Mouse (Mus musculus) stomach, embryonic 14.5 days (tissue): ENCODE results near the gene Tmem198. TPM values are rescaled to one million over a fixed set of nuclear protein-coding genes. Genes with fewer than 3 reads are reported as not detected.

Experiments used
- ATAC-seq: fragments of 200-750 bp; cut with Nextera tagmentation; 2 replicates; pipeline ENCODE4 v1.8.0; 2017; ENCODE audit warnings: low read depth, moderate TSS enrichment; ENCODE audit not compliant: insufficient number of reproducible peaks, insufficient read depth, low FRiP score
- H3K27ac ChIP-seq: fragments of 300-500 bp; sonication (generic); 2 replicates; pipeline ENCODE4 v1.5.1; 2014; ENCODE audit warnings: mild to moderate bottlenecking, low read length, moderate library complexity, mixed read lengths
- H3K27me3 ChIP-seq: fragments of 300-500 bp; sonication (generic); 2 replicates; pipeline ENCODE4 v1.6.1; 2014; ENCODE audit warnings: low read length, control low read depth, mixed read lengths; ENCODE audit not compliant: control insufficient read depth, insufficient read depth
- H3K36me3 ChIP-seq: fragments of 300-500 bp; sonication (generic); 2 replicates; pipeline ENCODE4 v1.6.1; 2014; ENCODE audit warnings: mild to moderate bottlenecking, control low read depth, low read length, moderate library complexity, mixed read lengths; ENCODE audit not compliant: control insufficient read depth, insufficient read depth
- H3K4me1 ChIP-seq: fragments of 300-500 bp; sonication (generic); 2 replicates; pipeline ENCODE4 v1.6.1; 2014; ENCODE audit warnings: low read length, control low read depth, mixed read lengths; ENCODE audit not compliant: control insufficient read depth, insufficient read depth
- H3K4me2 ChIP-seq: fragments of 300-500 bp; sonication (generic); replicated peaks from 2 replicates; pipeline ENCODE4 v1.6.1; 2014; ENCODE audit warnings: low read depth, low read length, control low read depth
- H3K4me3 ChIP-seq: fragments of 300-500 bp; sonication (generic); 2 replicates; pipeline ENCODE4 v1.5.1; 2014; ENCODE audit warnings: low read depth, low read length, control low read depth
- H3K9ac ChIP-seq: fragments of 300-500 bp; sonication (generic); replicated peaks from 2 replicates; pipeline ENCODE4 v1.6.1; 2014; ENCODE audit warnings: low read depth, mild to moderate bottlenecking, control low read depth, low read length, moderate library complexity, mixed read lengths
- H3K9me3 ChIP-seq: fragments of 300-500 bp; sonication (generic); 2 replicates; pipeline ENCODE4 v1.6.1; 2016; ENCODE audit warnings: low read depth, low read length, control low read depth; ENCODE audit not compliant: control insufficient read depth
- WGBS: fragments of 180-500 bp; shearing (Covaris S2); extraction: QIAGEN DNeasy Blood & Tissue Kit; methylation state at CpG from one replicate; pipeline ENCODE4 v1.1.7; 2014; 5-methylcytosine and 5-hydroxymethylcytosine counted together
- polyA plus RNA-seq: library from polyadenylated mRNA; unstranded; fragments of >200 nt; fragmentation: Nextera tagmentation; extraction: Ambion mirVana; gene quantifications from 2 replicates; pipeline ENCODE4 v1.2.1, GENCODE M21; 2014

The Tmem198 gene
- polyA plus RNA-seq, 1 experiment from 2014 or later: 1.6 TPM

- H3K4me1 ChIP-seq: peaks cover 47% of the 10 kb centered on the region
- H3K4me3 ChIP-seq: no peak overlapping the region
- no peak overlapping the region; the same call in 1 of the 2 replicates for H3K4me2 ChIP-seq
- no peaks in the 10 kb centered on the region for H3K36me3 ChIP-seq
- no peak overlapping the region; the same call in 1 of the 2 replicates for H3K27ac ChIP-seq
- ATAC-seq: no peak
- H3K9ac ChIP-seq: no peak overlapping the region
- H3K9me3 ChIP-seq: no peaks in the 10 kb centered on the region
- peaks cover 33% of the 10 kb centered on the region for H3K27me3 ChIP-seq
- 4% methylated on average over 14 of the region's 14 CpGs for WGBS
Observed at GRCm38 (mm10) chr1:75448937-75449336, 30.4 kb upstream of the Tmem198 start.

DNA sequence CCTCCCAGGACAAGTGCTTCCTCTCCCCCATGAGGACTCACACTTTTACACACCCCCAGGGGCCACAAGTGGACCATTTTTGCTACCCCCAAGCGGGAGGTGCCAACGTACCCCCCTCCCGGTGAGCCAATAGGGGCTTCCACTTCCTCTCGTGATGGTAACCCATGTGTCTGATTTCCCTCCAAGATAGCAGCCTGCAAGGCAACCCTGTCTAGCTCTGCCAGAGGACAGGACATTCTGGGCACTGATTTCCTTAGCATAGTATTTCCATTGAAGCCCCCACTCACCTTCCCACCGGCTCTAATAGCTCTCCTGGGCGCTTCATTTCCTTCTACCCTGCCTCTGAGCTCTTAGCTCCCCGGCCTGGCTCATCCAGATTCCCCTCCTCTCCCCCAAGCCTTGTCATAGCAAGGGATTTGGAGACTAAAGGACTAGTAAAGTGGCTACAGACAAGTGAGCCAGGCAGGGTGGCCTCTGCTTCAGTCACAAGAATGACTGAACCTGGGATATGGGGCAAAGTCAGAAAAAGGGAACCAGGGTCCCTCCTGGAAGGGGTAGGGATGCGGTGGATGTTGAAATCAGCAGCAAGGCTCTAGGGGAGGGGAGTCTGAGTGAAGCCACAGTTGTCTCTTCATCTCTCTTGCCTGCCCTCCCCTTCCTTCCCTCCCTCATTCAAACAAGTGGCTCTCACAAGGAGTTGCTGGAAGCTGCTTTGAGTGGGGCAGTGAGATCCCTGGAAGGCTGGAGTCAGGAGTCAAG is 29.8 kb upstream of the Tmem198 start:
- Histone ChIP-seq H3K4me3 (no peak overlapping the region), H3K27me3 (peaks cover 33% of the 10 kb centered on the region), H3K4me1 (peaks cover 47% of the 10 kb centered on the region), H3K4me2 (peak overlapping the region; percentile 46; the same call in 1 of the 2 replicates), H3K9me3 (no peaks in the 10 kb centered on the region), H3K27ac (no peak overlapping the region), H3K9ac (no peak overlapping the region), H3K36me3 (no peaks in the 10 kb centered on the region)
- 15% methylated on average over 8 of the region's 8 CpGs for WGBS
- no peak for ATAC-seq

DNA sequence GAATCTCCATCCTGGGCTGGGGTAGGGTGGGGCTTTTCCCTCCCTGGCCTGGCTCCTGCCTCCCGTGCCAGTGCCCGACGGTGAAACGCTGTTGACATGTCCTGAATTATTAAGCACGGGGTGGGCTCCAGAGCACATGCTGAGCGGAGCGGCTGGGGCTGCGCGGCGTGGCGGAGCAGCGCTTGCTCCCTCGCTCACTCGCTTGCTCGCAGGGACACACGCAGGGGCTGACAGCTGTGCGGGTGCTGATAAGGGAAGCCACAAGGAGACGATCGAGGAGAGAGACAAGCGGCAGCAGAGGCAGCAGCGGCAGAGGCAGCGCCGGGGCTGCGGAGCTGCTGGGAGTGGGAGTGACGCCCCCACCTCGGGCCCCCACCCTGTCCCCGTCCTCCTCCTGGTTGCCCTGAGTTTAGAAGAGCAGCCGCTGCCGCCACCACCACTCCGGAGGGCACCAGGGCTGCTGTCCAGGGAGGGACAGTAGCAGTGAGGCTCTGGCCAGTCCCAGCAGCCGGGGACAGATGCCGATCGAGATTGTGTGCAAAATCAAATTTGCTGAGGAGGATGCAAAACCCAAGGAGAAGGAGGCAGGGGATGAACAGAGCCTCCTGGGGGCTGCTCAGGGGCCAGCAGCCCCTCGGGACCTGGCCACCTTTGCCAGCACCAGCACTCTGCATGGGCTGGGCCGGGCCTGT is 28.9 kb upstream of the Tmem198 start, which contains the start of gene Asic4:
TSS of gene Asic4 (plus strand) at position 123 of the 692 bp plus-strand sequence.
- peaks cover 33% of the 10 kb centered on the region for H3K27me3 ChIP-seq
- H3K4me1 ChIP-seq: peaks cover 43% of the 10 kb centered on the region
- peak within 1 kb of the TSS; percentile 46 for H3K4me2 ChIP-seq
- no peak within 1 kb of the TSS for H3K27ac ChIP-seq
- H3K4me3 ChIP-seq: peak within 1 kb of the TSS; percentile 21; the same call in 1 of the 2 replicates
- H3K36me3 ChIP-seq: no peaks in the 10 kb centered on the region
- no peaks in the 10 kb centered on the region for H3K9me3 ChIP-seq
- ATAC-seq: no peak
- 0 out of 2 replicates have a peak within 1 kb of the TSS, but pooled peaks have one; percentile 6 for H3K9ac ChIP-seq
- WGBS: 3% methylated on average over 32 of the region's 35 CpGs

DNA sequence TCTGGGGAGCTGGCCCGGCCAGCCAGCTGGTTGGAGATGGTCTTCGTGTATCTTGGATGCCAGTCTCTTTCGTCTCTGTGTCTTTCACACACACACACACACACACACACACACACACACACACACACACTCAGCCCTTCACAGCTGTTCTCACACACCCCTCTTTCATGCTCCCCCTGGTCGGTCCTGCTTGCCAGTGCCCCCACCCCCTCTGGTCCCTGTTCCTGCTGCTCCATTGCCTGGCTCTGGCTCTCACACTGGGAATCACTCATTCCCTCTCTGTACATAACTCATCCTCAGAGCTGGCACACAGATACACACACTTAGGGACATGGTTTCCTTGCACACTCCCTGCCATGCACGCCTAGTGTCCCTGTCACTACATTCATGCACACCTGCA is 27.4 kb upstream of the Tmem198 start:
- H3K4me1 ChIP-seq: peaks cover 35% of the 10 kb centered on the region
- no peak overlapping the region for H3K27ac ChIP-seq

GRCm38 (mm10) chr1:75455433-75455832 is 23.9 kb upstream of the Tmem198 start:
- no peak for ATAC-seq
- H3K4me3 ChIP-seq: no peak overlapping the region
- WGBS: 68% methylated on average over 3 of the region's 3 CpGs
- H3K9ac ChIP-seq: no peak overlapping the region
- H3K27ac ChIP-seq: no peak overlapping the region
- H3K4me2 ChIP-seq: no peak overlapping the region
- H3K36me3 ChIP-seq: no peaks in the 10 kb centered on the region
- H3K9me3 ChIP-seq: no peaks in the 10 kb centered on the region
- H3K27me3 ChIP-seq: peaks cover 14% of the 10 kb centered on the region
- H3K4me1 ChIP-seq: peaks cover 26% of the 10 kb centered on the region

More for the DNA sequence above, 27.4 kb upstream of the Tmem198 start:
- Histone ChIP-seq H3K4me3 (no peak overlapping the region), H3K36me3 (no peaks in the 10 kb centered on the region), H3K4me2 (no peak overlapping the region), H3K9me3 (no peaks in the 10 kb centered on the region), H3K27me3 (peaks cover 30% of the 10 kb centered on the region), H3K9ac (no peak overlapping the region)
- 70% methylated on average over 5 of the region's 5 CpGs for WGBS
- no peak for ATAC-seq

DNA sequence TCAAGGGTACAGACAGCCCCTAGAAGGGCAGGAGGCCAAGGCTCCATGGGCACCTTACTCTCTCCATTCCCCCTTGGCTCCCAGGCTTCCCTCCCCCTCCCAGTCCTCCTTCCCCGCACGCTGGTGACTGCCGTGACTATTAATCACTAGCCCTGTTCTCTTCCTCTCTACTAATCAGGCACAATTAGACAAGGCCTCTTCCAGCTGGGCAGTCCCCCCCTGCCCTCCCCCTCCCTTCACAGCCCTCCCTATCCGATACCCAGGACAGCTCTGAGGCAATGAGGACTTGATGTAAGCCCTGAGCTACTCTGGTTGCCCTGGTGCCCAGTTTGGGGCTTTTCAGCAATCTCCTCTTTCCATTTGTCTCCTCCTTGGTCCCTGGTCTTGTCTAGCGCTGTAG is 23.4 kb upstream of the Tmem198 start:
- no peak overlapping the region for H3K9ac ChIP-seq
- no peaks in the 10 kb centered on the region for H3K9me3 ChIP-seq
- H3K27ac ChIP-seq: no peak overlapping the region
- no peaks in the 10 kb centered on the region for H3K36me3 ChIP-seq
- WGBS: 34% methylated on average over 5 of the region's 5 CpGs
- H3K4me1 ChIP-seq: peaks cover 21% of the 10 kb centered on the region
- H3K4me2 ChIP-seq: no peak overlapping the region
- peaks cover 9% of the 10 kb centered on the region for H3K27me3 ChIP-seq
- H3K4me3 ChIP-seq: no peak overlapping the region
- no peak for ATAC-seq

DNA sequence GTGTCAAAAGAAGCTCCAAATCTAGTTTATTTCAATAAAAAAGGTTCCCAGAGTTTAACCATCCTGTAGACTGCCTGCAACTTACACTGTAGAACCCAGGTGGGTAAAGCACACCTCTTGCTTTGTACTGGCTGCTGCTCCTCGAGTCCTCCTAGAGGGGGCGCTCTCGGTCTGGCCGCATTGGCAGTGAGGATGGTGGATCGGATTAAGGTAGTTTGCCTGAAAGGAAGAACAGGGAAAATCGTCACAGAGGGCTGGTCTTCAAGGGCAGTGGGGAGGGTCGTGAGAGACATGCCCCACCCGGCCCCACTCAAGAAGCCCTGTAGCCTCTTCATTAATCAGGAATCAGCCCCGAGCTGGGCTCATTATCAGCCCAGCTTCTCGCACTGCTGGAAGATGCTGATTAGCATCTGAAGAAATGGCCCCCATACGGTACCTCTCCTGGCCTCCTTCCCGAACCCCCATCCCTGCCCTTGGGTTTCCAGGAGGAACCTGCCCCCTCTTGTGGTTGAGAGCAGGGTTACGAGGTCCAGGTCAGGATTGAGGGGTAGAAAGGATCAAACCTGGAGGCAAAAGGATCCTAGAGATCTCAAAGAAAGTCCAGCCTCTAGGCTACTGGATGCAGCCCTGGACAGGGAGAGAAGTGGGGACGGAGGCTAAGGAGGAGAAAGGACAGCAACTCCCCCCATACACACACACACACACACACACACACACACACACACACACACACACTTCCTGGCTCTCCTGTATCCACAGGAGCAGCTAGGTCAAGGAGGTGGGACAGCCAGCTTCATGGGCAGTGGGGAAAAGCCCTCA is 22.4 kb upstream of the Tmem198 start:
- ATAC-seq: no peak
- Histone ChIP-seq H3K4me3 (no peak overlapping the region), H3K9ac (no peak overlapping the region), H3K4me1 (peaks cover 17% of the 10 kb centered on the region), H3K27ac (no peak overlapping the region), H3K27me3 (0 out of 2 replicates have a peak, but pooled peaks cover 2% of the 10 kb centered on the region), H3K4me2 (no peak overlapping the region), H3K36me3 (no peaks in the 10 kb centered on the region), H3K9me3 (no peaks in the 10 kb centered on the region)
- 16% methylated on average over 14 of the region's 14 CpGs for WGBS

GRCm38 (mm10) chr1:75457710-75458024 is 21.7 kb upstream of the Tmem198 start:
- Histone ChIP-seq H3K4me3 (no peak overlapping the region), H3K36me3 (no peaks in the 10 kb centered on the region), H3K27me3 (0 out of 2 replicates have a peak, but pooled peaks cover 2% of the 10 kb centered on the region), H3K4me2 (no peak overlapping the region; the same call in 1 of the 2 replicates), H3K4me1 (peaks cover 17% of the 10 kb centered on the region), H3K9ac (no peak overlapping the region), H3K9me3 (no peaks in the 10 kb centered on the region), H3K27ac (no peak overlapping the region)
- peak; percentile 4; the same call in 1 of the 2 replicates for ATAC-seq
- 10% methylated on average over 9 of the region's 10 CpGs for WGBS
